Mouse (Mus musculus): ENCODE measurements at regions not wholly inside any gene's neighbourhood (a gene's known extent, or its start where the extent isn't known, plus 50 kb on each side); places are given as distances from the start of the nearest gene placed in this dataset.

DNA sequence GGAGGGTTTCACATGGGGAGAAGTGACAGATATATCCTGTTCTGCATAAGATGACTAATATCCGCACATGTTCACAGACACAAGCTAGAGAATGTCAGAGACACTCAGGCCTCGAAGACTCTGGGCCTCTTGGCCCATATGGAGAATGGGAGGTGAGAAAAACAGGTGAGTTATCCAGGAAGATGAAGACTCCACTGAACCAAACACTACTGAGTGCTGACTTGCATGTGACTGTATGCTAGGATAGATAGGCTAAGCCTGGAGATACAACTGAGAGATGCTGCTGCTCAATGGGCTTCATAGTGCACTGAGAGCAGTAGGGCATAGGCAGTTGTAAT is 98.2 kb upstream of the Otud7a start:
- TF ChIP-seq EP300 (IDR thresholded peaks at IDR 0.05; ENCODE audit: low read depth) (no peak), CTCF (IDR thresholded peaks at IDR 0.05; ENCODE audit: low read depth) (no peak)

Data from heart, postnatal 0 days (tissue).